Mouse (Mus musculus): ENCODE data around the gene Eif2ak2.

- TF ChIP-seq POLR2A (IDR thresholded peaks at IDR 0.05; ENCODE audit: borderline replicate concordance, control insufficient read depth, low read depth, low read length) (peak; percentile 70; the same call in 1 of the 2 replicates), CTCF (IDR thresholded peaks at IDR 0.05; ENCODE audit: control insufficient read depth, insufficient read depth, low read length) (0 out of 2 replicates have a peak, but pooled peaks have one; percentile 7)
These were observed 34.0 kb upstream of the Eif2ak2 start, which contains the start of gene Cebpzos for GRCm38 (mm10) chr17:78916369-78916813.

Measured in bone marrow, adult 2 months (tissue).